Mouse (Mus musculus): ENCODE results near the gene Epha2. TPM values are rescaled to one million over a fixed set of nuclear protein-coding genes. Genes with fewer than 3 reads are reported as not detected.

The Epha2 gene
- polyA plus RNA-seq, 1 experiment, result 46.8 TPM

DNA sequence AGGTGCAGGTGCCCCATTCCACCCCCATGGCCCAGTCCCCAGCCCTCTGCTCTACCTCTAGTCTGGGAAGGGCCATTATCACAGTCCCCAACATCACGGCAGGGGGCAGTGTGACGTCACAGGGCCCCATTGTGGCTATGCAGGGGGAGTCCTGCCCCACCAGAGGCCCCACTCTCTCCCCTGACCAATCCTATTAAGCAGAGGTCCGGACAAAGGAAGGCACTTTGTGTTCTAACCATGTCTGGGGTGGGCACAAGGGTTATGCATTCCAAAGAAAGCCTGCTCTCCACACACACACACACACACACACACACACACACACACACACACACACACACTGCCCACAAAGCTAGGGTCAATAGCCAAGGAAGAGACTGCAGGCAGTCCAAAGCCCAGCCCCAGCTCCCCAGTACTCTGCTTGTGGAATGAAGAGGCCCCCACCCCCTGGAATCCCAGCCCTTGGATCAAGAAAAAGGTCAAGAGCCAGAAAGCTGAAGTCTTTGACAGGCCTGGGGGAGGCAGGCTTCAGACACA lies 34.3 kb downstream of the Epha2 start:
- H3K4me3 ChIP-seq, result no peak overlapping the region

GRCm38 (mm10) chr4:141336196-141336595 lies 35.2 kb downstream of the Epha2 start:
- no peaks in the 10 kb centered on the region for H3K27me3 ChIP-seq (ENCODE audit: control insufficient read depth, insufficient read depth, insufficient read length)
- no peak overlapping the region for H3K4me2 ChIP-seq (ENCODE audit: low read depth)
- no peak overlapping the region for H3ac ChIP-seq (ENCODE audit: control insufficient read depth, insufficient read length)
- H3K36me3 ChIP-seq (ENCODE audit: control insufficient read depth, insufficient read depth), result no peaks in the 10 kb centered on the region
- TF ChIP-seq E2F4 (IDR thresholded peaks at IDR 0.05; ENCODE audit: insufficient read depth) (no peak), MAX (IDR thresholded peaks at IDR 0.05; ENCODE audit: low read depth) (no peak), USF1 (IDR thresholded peaks at IDR 0.05; ENCODE audit: low read depth) (no peak), REST (IDR thresholded peaks at IDR 0.05; ENCODE audit: insufficient read depth, insufficient read length) (no peak), SRF (IDR thresholded peaks at IDR 0.05; ENCODE audit: control insufficient read depth, insufficient read length, low read depth) (no peak), CEBPB (IDR thresholded peaks at IDR 0.05; ENCODE audit: insufficient read depth, poor library complexity, severe bottlenecking) (no peak), MYOD1 (IDR thresholded peaks at IDR 0.05; ENCODE audit: control insufficient read depth in 1 of 3, insufficient read length in 2 of 3, low read depth in 2 of 3) (no peak), POLR2AphosphoS2 (IDR thresholded peaks at IDR 0.05; ENCODE audit: insufficient read length, low read depth) (no peak), TCF3 (IDR thresholded peaks at IDR 0.05; ENCODE audit: insufficient read length, low read depth) (no peak), TCF12 (IDR thresholded peaks at IDR 0.05; ENCODE audit: insufficient read depth, poor library complexity, severe bottlenecking) (no peak), MYOG (IDR thresholded peaks at IDR 0.05; ENCODE audit: control insufficient read depth in 1 of 3, insufficient read depth in 1 of 3, insufficient read length in 2 of 3, low read depth in 2 of 3) (no peak), POLR2A (IDR thresholded peaks at IDR 0.05; ENCODE audit: insufficient read length, low read depth) (no peak)
- no peaks in the 10 kb centered on the region for H3K79me2 ChIP-seq (ENCODE audit: control insufficient read depth, insufficient read depth)
- no peak overlapping the region for H3K4me3 ChIP-seq

More for the DNA sequence above, 34.3 kb downstream of the Epha2 start:
- no peak overlapping the region for H3ac ChIP-seq (ENCODE audit: control insufficient read depth, insufficient read length)
- TF ChIP-seq MYOD1 (IDR thresholded peaks at IDR 0.05; ENCODE audit: control insufficient read depth in 1 of 3, insufficient read length in 2 of 3, low read depth in 2 of 3) (no peak), MYOG (IDR thresholded peaks at IDR 0.05; ENCODE audit: control insufficient read depth in 1 of 3, insufficient read depth in 1 of 3, insufficient read length in 2 of 3, low read depth in 2 of 3) (no peak), POLR2AphosphoS2 (IDR thresholded peaks at IDR 0.05; ENCODE audit: insufficient read length, low read depth) (no peak), TCF3 (IDR thresholded peaks at IDR 0.05; ENCODE audit: insufficient read length, low read depth) (no peak), E2F4 (IDR thresholded peaks at IDR 0.05; ENCODE audit: insufficient read depth) (no peak), POLR2A (IDR thresholded peaks at IDR 0.05; ENCODE audit: insufficient read length, low read depth) (no peak), TCF12 (IDR thresholded peaks at IDR 0.05; ENCODE audit: insufficient read depth, poor library complexity, severe bottlenecking) (no peak), MAX (IDR thresholded peaks at IDR 0.05; ENCODE audit: low read depth) (no peak), USF1 (IDR thresholded peaks at IDR 0.05; ENCODE audit: low read depth) (no peak), SRF (IDR thresholded peaks at IDR 0.05; ENCODE audit: control insufficient read depth, insufficient read length, low read depth) (no peak), REST (IDR thresholded peaks at IDR 0.05; ENCODE audit: insufficient read depth, insufficient read length) (no peak)
- no peaks in the 10 kb centered on the region for H3K36me3 ChIP-seq (ENCODE audit: control insufficient read depth, insufficient read depth)
- no peaks in the 10 kb centered on the region for H3K27me3 ChIP-seq (ENCODE audit: control insufficient read depth, insufficient read depth, insufficient read length)
- H3K4me2 ChIP-seq (ENCODE audit: low read depth), result no peak overlapping the region
- H3K79me2 ChIP-seq (ENCODE audit: control insufficient read depth, insufficient read depth), result no peaks in the 10 kb centered on the region

DNA sequence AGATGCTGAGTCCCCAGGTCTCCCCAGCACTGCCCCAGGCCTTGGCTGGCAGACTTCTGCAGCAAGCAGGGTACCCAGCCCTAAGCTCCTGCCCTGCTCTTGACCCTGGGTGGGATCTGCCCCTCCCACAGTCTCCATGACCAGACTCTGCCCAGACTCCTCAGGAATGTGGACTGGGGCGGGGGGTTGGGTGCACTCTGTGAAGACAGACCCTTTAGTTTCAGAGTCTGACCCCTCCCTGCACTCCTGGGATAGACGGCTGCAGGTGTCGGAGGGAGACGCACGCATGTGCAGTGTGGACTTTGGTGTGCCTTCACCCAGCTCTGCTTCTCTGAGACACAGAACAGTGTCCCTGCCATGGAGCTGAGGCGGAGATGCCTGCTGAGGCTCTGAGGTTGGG lies 36.9 kb downstream of the Epha2 start:
- Histone ChIP-seq H3K4me3 (no peak overlapping the region), H3K79me2 (ENCODE audit: control insufficient read depth, insufficient read depth) (no peaks in the 10 kb centered on the region), H3K4me2 (ENCODE audit: low read depth) (no peak overlapping the region), H3ac (ENCODE audit: control insufficient read depth, insufficient read length) (no peak overlapping the region), H3K36me3 (ENCODE audit: control insufficient read depth, insufficient read depth) (no peaks in the 10 kb centered on the region), H3K27me3 (ENCODE audit: control insufficient read depth, insufficient read depth, insufficient read length) (no peaks in the 10 kb centered on the region)
- TF ChIP-seq MYOD1 (IDR thresholded peaks at IDR 0.05; ENCODE audit: control insufficient read depth in 1 of 3, insufficient read length in 2 of 3, low read depth in 2 of 3), result peak in 2 of 3 experiments; percentile 23 to 30
- TF ChIP-seq MYOG (IDR thresholded peaks at IDR 0.05; ENCODE audit: control insufficient read depth in 1 of 3, insufficient read depth in 1 of 3, insufficient read length in 2 of 3, low read depth in 2 of 3), result no peak

DNA sequence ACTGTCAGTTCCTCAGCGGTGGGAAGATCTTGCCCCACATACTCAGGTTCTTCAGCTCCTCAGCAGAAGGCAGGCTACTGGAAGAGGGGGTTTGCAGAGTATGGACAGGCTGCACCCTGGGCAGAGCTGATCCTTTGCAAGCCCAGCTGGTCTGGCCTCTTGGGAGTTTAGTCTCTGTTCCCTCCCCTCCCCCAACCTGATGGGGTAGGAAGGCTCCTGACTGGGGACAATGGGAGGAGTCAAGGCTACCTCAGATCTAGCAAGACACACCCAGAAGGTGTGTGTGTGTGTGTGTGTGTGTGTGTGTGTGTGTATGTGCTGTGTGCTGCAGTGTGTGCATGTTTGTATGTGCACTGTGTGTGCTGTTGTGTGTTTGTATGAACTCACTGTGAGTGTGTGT lies 37.8 kb downstream of the Epha2 start:
- Histone ChIP-seq H3K27me3 (ENCODE audit: control insufficient read depth, insufficient read depth, insufficient read length) (no peaks in the 10 kb centered on the region), H3ac (ENCODE audit: control insufficient read depth, insufficient read length) (no peak overlapping the region), H3K36me3 (ENCODE audit: control insufficient read depth, insufficient read depth) (no peaks in the 10 kb centered on the region), H3K4me2 (ENCODE audit: low read depth) (no peak overlapping the region), H3K4me3 (no peak overlapping the region), H3K79me2 (ENCODE audit: control insufficient read depth, insufficient read depth) (no peaks in the 10 kb centered on the region)
- TF ChIP-seq MAX (IDR thresholded peaks at IDR 0.05; ENCODE audit: low read depth) (no peak), TCF3 (IDR thresholded peaks at IDR 0.05; ENCODE audit: insufficient read length, low read depth) (no peak), TCF12 (IDR thresholded peaks at IDR 0.05; ENCODE audit: insufficient read depth, poor library complexity, severe bottlenecking) (no peak), POLR2A (IDR thresholded peaks at IDR 0.05; ENCODE audit: insufficient read length, low read depth) (no peak), MYOG (IDR thresholded peaks at IDR 0.05; ENCODE audit: control insufficient read depth in 1 of 3, insufficient read depth in 1 of 3, insufficient read length in 2 of 3, low read depth in 2 of 3) (no peak), MYOD1 (IDR thresholded peaks at IDR 0.05; ENCODE audit: control insufficient read depth in 1 of 3, insufficient read length in 2 of 3, low read depth in 2 of 3) (no peak), POLR2AphosphoS2 (IDR thresholded peaks at IDR 0.05; ENCODE audit: insufficient read length, low read depth) (no peak), REST (IDR thresholded peaks at IDR 0.05; ENCODE audit: insufficient read depth, insufficient read length) (no peak), USF1 (IDR thresholded peaks at IDR 0.05; ENCODE audit: low read depth) (no peak), CEBPB (IDR thresholded peaks at IDR 0.05; ENCODE audit: insufficient read depth, poor library complexity, severe bottlenecking) (no peak), SRF (IDR thresholded peaks at IDR 0.05; ENCODE audit: control insufficient read depth, insufficient read length, low read depth) (no peak), E2F4 (IDR thresholded peaks at IDR 0.05; ENCODE audit: insufficient read depth) (no peak)

DNA sequence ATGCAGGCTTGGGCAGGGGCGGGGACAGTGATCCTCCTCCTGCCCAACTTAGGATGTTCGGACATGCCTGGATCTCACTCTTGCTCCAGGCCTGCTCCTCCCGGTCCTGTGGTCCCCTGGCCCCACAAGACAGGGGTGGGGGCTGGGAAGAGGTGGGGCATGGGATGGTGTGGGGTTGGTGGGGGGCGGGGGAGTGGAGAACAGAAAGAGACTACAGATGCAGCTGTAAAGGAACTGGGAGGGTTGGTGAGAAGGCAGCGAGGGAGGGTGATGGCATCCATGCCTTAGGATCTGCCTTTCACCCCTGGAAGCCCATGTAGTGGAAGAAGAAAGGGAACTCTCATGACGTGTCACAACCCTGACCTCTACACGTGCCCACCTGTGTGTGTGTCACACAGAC lies 40.4 kb downstream of the Epha2 start:
- Histone ChIP-seq H3K27me3 (ENCODE audit: control insufficient read depth, insufficient read depth, insufficient read length) (no peaks in the 10 kb centered on the region), H3ac (ENCODE audit: control insufficient read depth, insufficient read length) (no peak overlapping the region), H3K4me2 (ENCODE audit: low read depth) (no peak overlapping the region), H3K36me3 (ENCODE audit: control insufficient read depth, insufficient read depth) (no peaks in the 10 kb centered on the region), H3K4me3 (no peak overlapping the region), H3K79me2 (ENCODE audit: control insufficient read depth, insufficient read depth) (no peaks in the 10 kb centered on the region)
- TF ChIP-seq MYOG (IDR thresholded peaks at IDR 0.05; ENCODE audit: control insufficient read depth in 1 of 3, insufficient read depth in 1 of 3, insufficient read length in 2 of 3, low read depth in 2 of 3), result no peak
- no peak for TF ChIP-seq USF1 (IDR thresholded peaks at IDR 0.05; ENCODE audit: low read depth)
- no peak for TF ChIP-seq E2F4 (IDR thresholded peaks at IDR 0.05; ENCODE audit: insufficient read depth)
- no peak for TF ChIP-seq SRF (IDR thresholded peaks at IDR 0.05; ENCODE audit: control insufficient read depth, insufficient read length, low read depth)
- TF ChIP-seq MYOD1 (IDR thresholded peaks at IDR 0.05; ENCODE audit: control insufficient read depth in 1 of 3, insufficient read length in 2 of 3, low read depth in 2 of 3), result no peak
- no peak for TF ChIP-seq POLR2AphosphoS2 (IDR thresholded peaks at IDR 0.05; ENCODE audit: insufficient read length, low read depth)
- TF ChIP-seq TCF12 (IDR thresholded peaks at IDR 0.05; ENCODE audit: insufficient read depth, poor library complexity, severe bottlenecking), result no peak
- TF ChIP-seq POLR2A (IDR thresholded peaks at IDR 0.05; ENCODE audit: insufficient read length, low read depth), result no peak
